Mouse (Mus musculus): Measurements from ENCODE around the gene Sord.

GRCm38 (mm10) chr2:122300656-122301020 lies 66.1 kb downstream of the Sord start:
- TF ChIP-seq CTCF (IDR thresholded peaks at IDR 0.05; ENCODE audit: low read depth, low read length) = no peak
- no peak for TF ChIP-seq POLR2A (IDR thresholded peaks at IDR 0.05; ENCODE audit: insufficient read depth, low read length)
- no peak for TF ChIP-seq EP300 (IDR thresholded peaks at IDR 0.05; ENCODE audit: insufficient read depth, low read depth, low read length)

Data from ES-Bruce4 (cell line).